Mouse (Mus musculus) forelimb bud, embryonic 11.5 days (tissue): ENCODE results near the gene Nhs.

Experiments used
- DNase-seq: peaks from one replicate; pipeline ENCODE4 v3.0.0-alpha.2; 2012; ENCODE audit warnings: low read depth, low spot score

The Nhs gene

DNA sequence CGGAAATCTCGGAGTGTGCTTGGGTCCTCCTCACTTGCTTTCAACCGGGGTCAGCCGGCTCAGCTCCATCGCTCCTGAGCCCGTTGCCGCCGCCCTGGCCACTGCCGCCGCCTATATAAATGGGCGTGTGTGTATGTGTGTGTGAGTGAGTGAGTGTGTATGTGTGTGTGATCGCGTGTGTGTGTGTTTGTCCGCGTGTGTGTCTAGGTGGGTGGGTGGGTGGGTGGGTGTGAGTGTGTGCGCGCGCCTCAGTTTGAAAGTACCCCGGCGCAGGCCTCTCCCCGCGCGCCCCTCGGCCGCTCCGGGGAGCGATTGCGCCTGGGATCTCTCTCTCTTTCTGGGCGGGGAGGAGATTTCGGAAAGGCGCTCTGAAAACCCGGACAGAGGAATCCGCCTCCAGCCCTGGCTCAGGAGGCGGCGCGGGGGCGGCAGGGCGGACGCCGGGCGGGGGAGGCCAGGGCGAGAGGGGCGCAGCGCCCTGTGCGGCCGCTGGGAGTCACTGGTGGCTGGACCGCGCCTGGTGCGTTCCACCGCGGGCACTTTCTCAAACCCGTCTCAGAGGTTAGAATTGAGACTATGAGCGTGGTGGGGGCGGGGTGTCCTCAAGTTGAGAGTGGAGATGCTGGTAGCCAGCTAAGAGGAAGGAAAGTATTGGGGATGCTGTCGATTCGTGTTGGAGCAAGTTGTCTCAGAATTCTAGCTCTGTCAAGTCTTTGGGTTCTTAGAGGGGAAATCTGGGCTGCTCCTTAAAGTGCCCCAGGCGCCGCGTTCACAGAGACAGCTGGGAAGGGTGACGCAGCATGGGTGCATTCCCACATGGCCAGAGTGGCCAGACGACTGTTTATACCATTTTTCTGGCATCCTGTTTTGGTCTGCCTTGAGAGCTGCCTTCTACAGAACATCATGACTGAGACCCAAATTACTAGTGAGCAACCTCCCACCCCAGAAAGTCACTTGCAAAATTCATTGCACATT, at the start of gene Nhs:
Gene Nhs (minus strand): TSS at position 94 of the 975 bp plus-strand sequence.
- DNase-seq, result peak; percentile 79

DNA sequence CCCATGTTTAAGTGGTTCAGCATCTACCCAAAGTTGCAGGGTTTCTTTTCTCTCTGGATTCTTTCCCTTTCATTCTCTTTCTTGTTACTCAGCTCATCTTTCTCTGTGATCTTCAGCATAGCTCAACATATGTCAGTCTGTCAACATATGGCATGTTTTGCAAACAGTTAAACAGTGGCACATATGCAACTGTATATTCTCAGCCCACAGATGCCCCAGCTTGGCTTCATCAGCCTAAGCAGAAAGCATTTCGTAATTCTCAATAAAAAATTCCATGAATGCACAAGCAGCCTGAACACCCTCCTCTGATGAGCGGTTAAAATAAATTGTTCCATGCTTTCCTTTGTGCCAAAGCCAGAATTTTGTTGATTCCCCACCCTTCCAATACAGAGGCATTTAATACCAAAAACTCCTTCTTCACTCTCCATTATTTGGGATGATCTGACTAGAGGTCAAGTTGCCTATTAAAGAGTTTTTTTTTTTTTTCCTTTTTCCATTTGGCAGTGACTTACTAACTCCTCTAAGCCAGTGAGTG, 46.9 kb upstream of the Nhs start:
- DNase-seq, result no peak

DNA sequence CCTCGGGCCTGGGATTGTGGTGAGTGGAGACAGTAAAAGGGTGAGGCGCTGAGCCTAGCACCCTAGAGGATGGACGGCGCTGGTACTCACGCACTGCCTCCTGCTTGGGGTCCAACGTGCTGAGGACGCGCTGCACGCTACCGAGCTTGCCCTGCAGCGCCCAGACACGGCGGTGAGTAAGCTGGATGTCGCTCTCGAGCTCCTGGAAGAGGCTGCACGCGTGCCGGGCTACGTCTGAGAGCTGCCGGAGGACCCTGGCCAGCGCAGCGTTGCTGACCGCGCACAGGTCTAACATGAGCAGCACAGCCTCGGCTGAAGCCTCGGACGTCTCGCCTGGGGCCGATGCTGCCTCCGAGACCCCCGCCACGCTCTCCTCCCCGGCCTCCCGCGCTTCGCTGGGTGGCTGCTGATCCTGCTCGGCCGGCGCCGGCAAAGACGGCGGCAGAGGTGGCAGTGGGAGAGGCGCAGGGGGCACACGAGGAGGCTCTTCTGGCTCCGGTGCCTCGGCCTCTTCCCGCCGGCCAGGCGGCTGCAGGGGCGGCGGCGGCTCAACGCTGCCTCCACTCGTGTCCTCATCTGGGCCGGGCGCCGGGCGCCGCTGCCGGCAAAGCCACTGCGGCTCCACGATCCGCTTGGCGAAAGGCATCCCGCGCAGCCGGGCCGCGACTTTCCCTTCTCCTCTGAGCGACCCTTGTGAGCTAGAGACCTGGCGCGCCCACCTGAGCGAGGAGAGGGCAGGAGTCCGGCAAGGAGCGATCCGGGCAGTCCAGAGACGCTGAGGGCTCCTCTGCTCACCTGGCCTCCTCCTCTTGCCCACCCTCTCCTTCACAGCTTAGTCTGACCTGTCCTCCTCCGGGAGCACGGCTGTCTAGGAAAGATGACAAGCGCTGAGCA, 540 bp downstream of the Nhs start:
- DNase-seq, result no peak

DNA sequence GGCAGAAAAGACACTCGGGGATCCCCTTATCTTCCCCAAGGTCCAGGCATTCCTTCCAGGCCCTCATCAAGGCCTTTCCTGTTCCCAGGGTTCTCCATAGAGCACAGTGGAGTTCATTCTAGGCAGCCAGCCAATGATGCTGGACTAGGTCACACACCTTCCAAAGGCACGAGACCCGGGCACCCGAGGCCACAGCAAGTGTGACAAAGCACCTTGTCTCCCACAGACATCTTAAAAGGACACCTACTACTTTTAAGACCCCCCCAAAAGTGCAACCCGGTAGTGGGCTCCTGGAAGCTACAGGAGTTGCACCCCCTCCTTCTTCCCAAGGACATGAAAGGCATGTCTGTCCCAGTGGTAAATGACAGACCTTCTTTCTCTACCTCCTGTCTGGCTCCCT, 1.4 kb downstream of the Nhs start:
- DNase-seq, result no peak

DNA sequence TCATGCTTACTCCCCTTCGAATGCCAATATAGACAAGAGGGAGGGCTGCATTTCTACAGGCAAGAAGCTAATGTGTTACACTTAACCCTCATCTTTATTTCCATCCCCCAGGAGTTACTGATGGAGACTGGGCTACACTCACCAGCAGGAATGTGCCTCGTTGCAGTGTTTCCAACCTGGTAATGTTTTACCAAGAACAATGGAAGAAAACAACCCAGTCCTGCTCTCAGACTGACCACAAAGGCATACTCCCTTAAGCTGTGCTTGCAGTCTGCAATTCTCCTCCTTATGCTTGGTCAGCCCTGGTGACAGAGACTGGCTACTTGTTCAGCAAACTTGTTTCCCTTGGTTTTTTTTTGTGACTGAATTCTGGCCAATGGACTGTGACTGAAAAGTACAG, 21.7 kb downstream of the Nhs start:
- no peak for DNase-seq

GRCm38 (mm10) chrX:162113257-162113656, 46.3 kb downstream of the Nhs start:
- DNase-seq, result no peak

DNA sequence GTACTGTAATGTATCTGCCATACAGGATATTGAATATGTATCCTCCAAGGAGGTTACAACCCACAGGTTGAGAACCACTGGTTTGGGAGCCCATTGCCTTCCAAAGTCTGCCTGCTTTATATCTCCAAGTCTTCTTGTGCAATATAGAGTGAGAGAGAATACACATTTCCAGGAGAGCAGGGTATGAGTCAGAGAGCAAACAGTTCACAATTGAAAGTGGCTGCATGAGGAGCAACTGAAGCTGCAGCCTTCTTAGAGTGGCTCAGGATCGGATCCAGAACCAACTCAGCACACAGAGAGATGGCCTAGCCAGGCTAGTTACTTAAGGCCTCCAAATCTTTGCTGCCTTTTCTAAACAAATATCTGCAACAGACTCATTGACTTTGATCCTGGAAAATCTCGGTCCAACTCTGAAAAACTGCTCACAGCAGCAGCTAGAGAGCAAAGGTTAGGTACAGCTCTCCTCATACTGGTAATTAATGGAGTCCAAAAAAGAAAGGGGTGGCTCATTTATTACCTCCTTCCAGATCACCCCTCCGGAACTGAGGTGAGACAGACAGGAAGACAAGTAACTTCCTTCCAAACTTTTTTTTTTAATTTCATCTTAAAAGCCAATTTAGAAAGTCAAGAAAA, 56.6 kb downstream of the Nhs start:
- no peak for DNase-seq

DNA sequence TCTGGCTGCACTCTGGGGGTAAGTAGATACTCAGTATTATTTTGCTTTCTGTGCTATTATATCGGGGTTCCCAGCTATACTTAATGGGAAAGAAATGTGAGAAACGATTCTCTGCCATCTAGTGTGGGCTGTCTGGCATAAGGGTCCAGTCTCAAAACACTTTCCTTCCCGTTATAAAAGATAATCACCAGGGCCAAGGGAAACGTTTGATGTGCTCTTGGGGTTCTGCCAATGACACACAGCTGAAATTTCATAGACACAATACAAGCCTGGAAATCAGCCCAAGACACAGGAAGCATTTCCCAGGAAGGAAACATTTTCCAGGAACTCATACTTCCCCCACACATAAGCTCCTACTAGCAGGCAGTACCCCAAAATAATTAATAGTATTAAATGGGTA, 61.2 kb downstream of the Nhs start:
- no peak for DNase-seq

GRCm38 (mm10) chrX:162087291-162087690, 72.2 kb downstream of the Nhs start:
- DNase-seq, result no peak

- no peak for DNase-seq
These were observed 73.7 kb downstream of the Nhs start for GRCm38 (mm10) chrX:162085897-162086200.

GRCm38 (mm10) chrX:162085062-162085896, 74.3 kb downstream of the Nhs start:
- no peak for DNase-seq

DNA sequence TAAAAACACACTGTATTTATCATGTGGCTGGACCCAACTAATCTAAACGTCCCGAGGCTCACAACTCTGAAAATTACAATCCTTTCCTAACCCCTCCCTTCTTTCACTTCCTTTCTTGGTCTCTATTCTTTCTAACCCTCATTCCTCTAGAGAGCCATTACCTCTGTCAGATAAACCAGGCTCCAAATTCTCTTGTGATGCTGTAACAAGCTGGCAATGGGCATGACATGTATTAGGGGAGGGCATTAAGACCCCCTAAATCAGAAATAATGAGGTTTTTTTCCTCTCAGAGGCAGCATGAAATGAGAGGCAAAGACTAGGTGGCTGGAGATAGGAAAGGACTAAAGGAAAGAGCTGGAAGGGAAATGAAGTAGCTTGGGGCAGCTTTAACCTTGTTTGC, 96.4 kb downstream of the Nhs start:
- no peak for DNase-seq

- no peak for DNase-seq
These were observed 103.9 kb downstream of the Nhs start for GRCm38 (mm10) chrX:162055635-162056034.

DNA sequence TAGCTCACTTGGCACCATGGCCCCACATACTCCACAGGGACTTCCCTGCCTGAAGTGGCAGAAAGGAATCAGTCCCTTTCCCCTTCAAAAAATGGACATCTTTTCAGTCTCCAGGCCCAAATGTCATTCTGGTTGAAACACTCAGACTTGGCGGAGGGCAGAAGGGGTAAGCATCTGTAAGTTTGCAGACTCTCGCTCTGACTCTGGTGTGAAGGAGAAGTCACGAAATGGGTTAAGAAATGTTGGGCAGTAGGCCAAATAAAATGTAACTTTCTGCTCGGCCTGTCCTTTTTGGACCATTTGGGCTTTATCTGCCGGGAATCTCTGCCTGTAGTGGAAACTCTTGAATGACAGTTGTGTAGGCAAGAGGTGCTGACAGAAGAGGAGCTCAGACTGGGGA, 106.0 kb downstream of the Nhs start:
- DNase-seq, result no peak

- DNase-seq, result no peak
These were observed 107.0 kb downstream of the Nhs start for GRCm38 (mm10) chrX:162052534-162052933.

GRCm38 (mm10) chrX:162049616-162050015, 109.9 kb downstream of the Nhs start:
- no peak for DNase-seq

GRCm38 (mm10) chrX:162045527-162045926, 114.0 kb downstream of the Nhs start:
- DNase-seq, result no peak

DNA sequence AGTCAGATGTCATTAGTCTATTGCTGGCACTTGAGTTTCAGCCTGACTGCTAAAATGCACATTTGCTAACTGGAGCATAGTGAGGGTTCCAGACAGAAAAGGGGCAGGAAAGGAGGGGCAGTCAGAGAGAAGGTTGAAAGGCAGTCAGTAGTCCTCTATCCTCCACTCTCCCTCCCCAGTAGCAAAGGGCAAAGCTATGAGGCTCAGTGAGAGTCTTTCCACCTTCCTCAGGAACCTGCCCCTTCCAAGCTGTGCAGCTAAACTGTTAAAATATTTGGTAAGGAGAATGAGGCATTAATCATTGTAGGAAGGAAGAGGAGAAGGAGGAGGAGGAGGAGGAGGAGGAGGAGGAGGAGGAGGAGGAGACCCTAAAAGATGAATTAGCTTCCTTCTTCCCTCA, 115.4 kb downstream of the Nhs start:
- no peak for DNase-seq

DNA sequence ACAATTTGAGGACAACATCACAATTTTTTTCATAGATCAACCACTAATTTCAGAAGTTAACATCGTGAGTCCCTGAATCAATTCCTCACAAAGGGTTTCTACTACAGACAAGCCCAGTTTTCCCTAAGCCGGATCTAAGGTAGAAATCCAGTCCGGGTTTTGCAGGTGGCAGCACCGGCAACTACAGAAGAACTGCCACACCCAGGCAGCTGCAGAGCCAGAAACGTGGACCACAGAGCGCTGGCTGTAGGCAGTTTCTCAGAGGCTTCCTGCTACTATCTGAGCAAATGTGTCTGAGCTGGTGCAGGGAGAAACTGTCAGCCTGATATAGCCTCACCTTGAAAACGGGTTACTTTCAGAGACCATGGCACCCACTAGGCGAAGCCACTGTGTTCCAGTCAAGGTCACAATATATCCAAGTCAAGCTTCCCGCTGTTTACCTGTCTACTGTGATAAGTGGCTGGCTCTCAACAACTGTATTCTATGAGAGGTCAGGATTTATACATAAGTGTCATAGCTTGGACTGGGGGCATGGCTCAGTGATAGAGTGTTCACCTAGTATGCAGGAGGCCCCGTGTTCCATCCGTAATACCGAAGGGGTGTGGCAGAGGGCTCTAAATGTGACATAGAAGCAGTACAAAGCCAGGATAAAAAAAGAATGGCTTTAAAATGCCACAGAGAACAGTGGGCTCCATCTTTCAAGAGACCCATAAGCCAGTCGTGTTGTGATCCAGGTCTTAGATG, 134.1 kb downstream of the Nhs start:
- peak; percentile 43 for DNase-seq

GRCm38 (mm10) chrX:162021724-162022123, 137.8 kb downstream of the Nhs start:
- no peak for DNase-seq
